Mouse (Mus musculus) ES-Bruce4 (cell line): ENCODE data around the gene Ppp1r14c. TPM values are rescaled to one million over a fixed set of nuclear protein-coding genes. Genes with fewer than 3 reads are reported as not detected.
"Not testable (repeated sequence)": the region's sequence is repeated elsewhere in the genome, so short reads cannot be mapped to it uniquely, and the experiment has no call there.

ENCODE experiments used
- H3K27ac ChIP-seq: 2 replicates; pipeline ENCODE4 v1.5.1; 2012; ENCODE audit warnings: low read length, inconsistent platforms; ENCODE audit not compliant: insufficient read depth
- H3K27me3 ChIP-seq: 2 replicates; pipeline ENCODE4 v1.6.1; 2012; ENCODE audit warnings: mild to moderate bottlenecking, low read length, inconsistent platforms; ENCODE audit not compliant: control insufficient read depth, poor library complexity, insufficient read depth, severe bottlenecking
- H3K36me3 ChIP-seq: 2 replicates; pipeline ENCODE4 v1.6.1; 2012; ENCODE audit warnings: inconsistent platforms, mild to moderate bottlenecking, low read length, moderate library complexity; ENCODE audit not compliant: control insufficient read depth, poor library complexity, insufficient read depth, severe bottlenecking
- H3K4me1 ChIP-seq: one replicate; pipeline ENCODE4 v1.8.1; 2011; ENCODE audit warnings: low read length; ENCODE audit not compliant: control insufficient read depth, insufficient read depth
- H3K4me3 ChIP-seq: 2 replicates; pipeline ENCODE4 v1.5.1; 2011; ENCODE audit warnings: low read depth, mild to moderate bottlenecking, low read length
- H3K9ac ChIP-seq: 2 replicates; pipeline ENCODE4 v1.6.1; 2012; ENCODE audit warnings: low read depth, mild to moderate bottlenecking, inconsistent platforms; ENCODE audit not compliant: poor library complexity, severe bottlenecking
- H3K9me3 ChIP-seq: replicated peaks from 2 replicates; pipeline ENCODE4 v1.6.1; 2012; ENCODE audit warnings: mild to moderate bottlenecking, low read length, inconsistent platforms; ENCODE audit not compliant: control insufficient read depth, poor library complexity, insufficient read depth, severe bottlenecking
- CTCF ChIP-seq: IDR thresholded peaks from one replicate; pipeline ENCODE4 v1.8.1; 2011; ENCODE audit warnings: low read depth, low read length
- EP300 ChIP-seq: IDR thresholded peaks from 2 replicates; pipeline ENCODE4 v1.6.1; 2011; ENCODE audit warnings: low read depth, low read length; ENCODE audit not compliant: insufficient read depth
- POLR2A ChIP-seq: IDR thresholded peaks from one replicate; pipeline ENCODE4 v1.8.1; 2011; ENCODE audit warnings: low read length; ENCODE audit not compliant: insufficient read depth
- polyA plus RNA-seq: library from polyadenylated mRNA; stranded (reverse); fragments of >200 nt; gene quantifications from 2 replicates; pipeline ENCODE4 v1.2.4, GENCODE M21; 2011; ENCODE audit warnings: low read depth; ENCODE audit not compliant: missing spikeins, insufficient read depth, insufficient read length

Gene Ppp1r14c
- polyA plus RNA-seq, 1 experiment, result 8.7 TPM

- no peak for TF ChIP-seq CTCF
- TF ChIP-seq EP300, result no peak
- TF ChIP-seq POLR2A, result no peak
- H3K4me3 ChIP-seq, result no peak overlapping the region
- H3K27me3 ChIP-seq, result no peaks in the 10 kb centered on the region; the same call in 1 of the 2 replicates
- no peaks in the 10 kb centered on the region for H3K36me3 ChIP-seq
- H3K27ac ChIP-seq, result no peak overlapping the region
- H3K9ac ChIP-seq, result no peak overlapping the region
- no peaks in the 10 kb centered on the region for H3K4me1 ChIP-seq
- H3K9me3 ChIP-seq, result no peaks in the 10 kb centered on the region; the same call in 1 of the 2 replicates
Observed at GRCm38 (mm10) chr10:3468590-3468989, 102.7 kb downstream of the Ppp1r14c start.

GRCm38 (mm10) chr10:3476611-3477010 lies 110.8 kb downstream of the Ppp1r14c start:
- H3K4me3 ChIP-seq, result no peak overlapping the region
- TF ChIP-seq CTCF (no peak), EP300 (no peak), POLR2A (no peak)
- H3K27ac ChIP-seq, result no peak overlapping the region
- H3K9me3 ChIP-seq, result no peaks in the 10 kb centered on the region
- H3K36me3 ChIP-seq, result no peaks in the 10 kb centered on the region
- H3K4me1 ChIP-seq, result no peaks in the 10 kb centered on the region
- no peaks in the 10 kb centered on the region for H3K27me3 ChIP-seq
- no peak overlapping the region for H3K9ac ChIP-seq

- no peak for TF ChIP-seq POLR2A
- TF ChIP-seq CTCF, result no peak
- TF ChIP-seq EP300, result no peak
- H3K9me3 ChIP-seq, result no peaks in the 10 kb centered on the region
- H3K4me1 ChIP-seq, result no peaks in the 10 kb centered on the region
- H3K4me3 ChIP-seq, result no peak overlapping the region
- no peak overlapping the region for H3K9ac ChIP-seq
- no peak overlapping the region for H3K27ac ChIP-seq
- no peaks in the 10 kb centered on the region for H3K27me3 ChIP-seq
- no peaks in the 10 kb centered on the region for H3K36me3 ChIP-seq
Observed at GRCm38 (mm10) chr10:3479772-3480171, 113.9 kb downstream of the Ppp1r14c start.

GRCm38 (mm10) chr10:3490052-3490451 lies 124.2 kb downstream of the Ppp1r14c start:
- H3K27me3 ChIP-seq, result no peaks in the 10 kb centered on the region
- H3K4me1 ChIP-seq, result no peaks in the 10 kb centered on the region
- TF ChIP-seq EP300 (no peak), CTCF (no peak), POLR2A (no peak)
- no peak overlapping the region for H3K9ac ChIP-seq
- H3K36me3 ChIP-seq, result no peaks in the 10 kb centered on the region
- H3K27ac ChIP-seq, result no peak overlapping the region
- H3K9me3 ChIP-seq, result no peaks in the 10 kb centered on the region
- H3K4me3 ChIP-seq, result no peak overlapping the region

- Histone ChIP-seq H3K27ac (no peak overlapping the region), H3K36me3 (no peaks in the 10 kb centered on the region), H3K4me3 (no peak overlapping the region), H3K27me3 (no peaks in the 10 kb centered on the region), H3K4me1 (no peaks in the 10 kb centered on the region), H3K9me3 (no peaks in the 10 kb centered on the region), H3K9ac (no peak overlapping the region)
- no peak for TF ChIP-seq CTCF
Observed at GRCm38 (mm10) chr10:3496791-3497190, 130.9 kb downstream of the Ppp1r14c start.

- H3K27me3 ChIP-seq, H3K27ac ChIP-seq, H3K4me3 ChIP-seq, H3K9ac ChIP-seq, H3K36me3 ChIP-seq, H3K4me1 ChIP-seq, H3K9me3 ChIP-seq: not testable (repeated sequence)
Observed at GRCm38 (mm10) chr10:3500846-3501245, 135.0 kb downstream of the Ppp1r14c start.
